Mouse (Mus musculus): ENCODE data around the gene Lhcgr. TPM values are rescaled to one million over a fixed set of nuclear protein-coding genes. Genes with fewer than 3 reads are reported as not detected.
"Not testable (repeated sequence)": the region's sequence is repeated elsewhere in the genome, so short reads cannot be mapped to it uniquely, and the experiment has no call there.

Lhcgr gene
- 2.5 and 2.8 TPM in 2 replicates for polyA plus RNA-seq (2015; fragmentation: Nextera tagmentation; extraction: Ambion mirVana)

DNA sequence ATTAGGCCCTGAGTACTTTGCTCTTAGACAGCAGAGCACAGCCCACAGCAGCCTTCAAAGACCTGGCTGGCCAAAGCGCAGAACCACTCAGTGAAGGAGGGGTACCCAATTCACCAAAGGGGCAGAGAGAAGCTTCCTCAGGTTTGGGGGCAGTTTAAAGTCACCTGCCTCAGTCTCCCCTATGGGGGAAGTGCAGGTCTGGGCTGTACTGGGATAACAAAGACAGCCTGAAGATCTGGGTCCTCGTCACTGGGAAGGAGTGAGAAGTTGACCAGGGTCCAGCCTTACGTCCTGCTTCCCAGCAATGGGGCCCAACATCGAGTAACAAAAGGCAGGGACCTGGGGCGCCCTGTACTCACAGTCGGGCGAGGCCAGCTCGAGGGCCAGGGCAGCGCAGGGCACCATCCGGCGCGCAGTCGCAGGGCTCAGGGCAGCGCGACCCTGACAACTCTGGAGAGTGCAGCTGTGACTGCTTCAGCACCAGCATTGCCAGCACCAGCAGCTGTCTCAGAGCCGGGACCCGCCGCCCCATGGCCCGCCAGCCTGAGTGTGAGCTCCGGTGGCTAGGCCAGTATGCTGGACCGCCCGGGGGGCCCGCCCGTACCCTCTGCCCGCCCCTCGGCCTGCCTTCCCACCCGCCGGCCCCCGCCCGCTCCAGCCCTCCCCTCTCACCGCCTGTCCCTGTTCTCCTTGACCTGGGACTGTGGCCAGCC is at the start of gene Lhcgr:
Gene Lhcgr (minus strand): TSS at position 551 of the 713 bp plus-strand sequence.
- Histone ChIP-seq H3K27ac (replicated peaks) (no peak within 1 kb of the TSS), H3K36me3 (no peaks in the 10 kb centered on the region), H3K4me1 (replicated peaks) (peaks cover 20% of the 10 kb centered on the region), H3K4me3 (peak within 1 kb of the TSS; percentile 13; the same call in 1 of the 2 replicates), H3K27me3 (no peaks in the 10 kb centered on the region), H3K9me3 (no peaks in the 10 kb centered on the region), H3K4me2 (peak within 1 kb of the TSS; percentile 50), H3K9ac (no peak within 1 kb of the TSS)
- 19% methylated on average over 25 of the region's 31 CpGs for WGBS
- peak; percentile 65; the same call in 1 of the 2 replicates for ATAC-seq (ENCODE audit: low FRiP score, low read depth)

DNA sequence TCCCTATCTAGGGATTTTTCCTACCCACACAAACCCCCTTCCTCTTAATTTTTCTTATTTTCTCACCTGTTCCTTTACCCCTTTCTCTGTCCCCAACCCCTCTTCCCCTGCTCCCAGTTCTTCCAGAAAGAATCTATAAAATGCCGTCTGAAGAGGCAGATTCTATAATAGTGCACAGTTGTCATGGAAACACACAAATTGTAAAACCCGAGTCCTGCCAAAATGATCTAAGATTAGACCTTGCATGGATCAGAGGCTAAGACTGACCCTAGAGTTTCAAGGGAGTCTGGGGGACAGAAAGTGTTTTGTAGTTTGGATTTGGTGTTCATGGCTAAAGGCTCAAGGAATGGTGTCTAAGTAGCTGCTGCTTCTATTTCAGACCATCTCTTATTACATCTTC is 25.8 kb upstream of the Lhcgr start:
- Histone ChIP-seq H3K4me1 (replicated peaks) (no peaks in the 10 kb centered on the region), H3K4me3 (no peak overlapping the region), H3K9ac (no peak overlapping the region), H3K27ac (replicated peaks) (no peak overlapping the region), H3K27me3 (no peaks in the 10 kb centered on the region), H3K9me3 (no peaks in the 10 kb centered on the region), H3K36me3 (no peaks in the 10 kb centered on the region), H3K4me2 (no peak overlapping the region)
- 35% methylated on average over 2 of the region's 2 CpGs for WGBS
- ATAC-seq (ENCODE audit: low FRiP score, low read depth), result no peak

DNA sequence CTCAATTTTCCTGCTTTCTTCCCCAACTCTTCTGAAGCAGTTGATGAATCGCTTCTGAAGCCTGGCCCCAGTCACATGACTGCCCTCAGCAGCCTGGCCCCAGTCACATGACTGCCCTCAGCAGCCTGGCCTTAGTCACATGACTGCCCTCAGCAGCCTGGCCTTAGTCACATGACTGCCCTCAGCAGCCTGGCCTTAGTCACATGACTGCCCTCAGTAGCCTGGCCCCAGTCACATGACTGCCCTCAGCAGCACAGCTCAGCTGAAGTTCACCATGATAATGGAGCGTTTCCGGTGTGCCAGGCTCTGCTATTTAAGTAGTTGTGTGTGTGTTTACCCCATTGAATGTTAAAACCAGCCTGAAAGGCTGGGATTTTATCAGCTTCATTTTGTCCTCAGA is 21.2 kb upstream of the Lhcgr start:
- H3K36me3 ChIP-seq; H3K4me1 ChIP-seq (replicated peaks); ATAC-seq (ENCODE audit: low FRiP score, low read depth); H3K27ac ChIP-seq (replicated peaks); H3K4me3 ChIP-seq; H3K9ac ChIP-seq; H3K27me3 ChIP-seq; H3K9me3 ChIP-seq; H3K4me2 ChIP-seq: not testable (repeated sequence)
- WGBS, result 93% methylated on average over 3 of the region's 3 CpGs

DNA sequence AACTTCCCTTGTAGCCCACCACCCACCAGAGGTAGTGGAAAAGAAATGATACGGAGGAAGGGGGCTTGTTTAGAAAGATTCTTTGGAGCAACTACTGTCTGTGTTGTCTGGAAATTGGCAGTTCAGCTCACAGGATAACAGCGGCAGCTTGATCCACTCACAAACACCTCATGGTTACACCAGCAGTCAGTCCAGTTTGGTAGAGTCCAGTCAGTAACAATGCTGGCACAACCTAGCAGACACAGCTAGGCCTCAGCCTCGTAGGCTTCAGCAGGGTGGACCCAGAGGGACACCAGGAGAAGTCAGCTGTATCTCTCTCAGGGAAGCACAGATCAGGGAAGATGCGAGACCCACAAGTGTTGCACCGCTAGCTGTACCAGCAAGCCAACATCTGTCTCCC is 19.0 kb upstream of the Lhcgr start:
- ATAC-seq (ENCODE audit: low FRiP score, low read depth), result no peak
- Histone ChIP-seq H3K9me3 (no peaks in the 10 kb centered on the region), H3K27ac (replicated peaks) (no peak overlapping the region), H3K4me3 (no peak overlapping the region), H3K36me3 (no peaks in the 10 kb centered on the region), H3K4me1 (replicated peaks) (no peaks in the 10 kb centered on the region), H3K27me3 (no peaks in the 10 kb centered on the region), H3K4me2 (no peak overlapping the region), H3K9ac (no peak overlapping the region)
- WGBS, result 90% methylated on average over 5 of the region's 5 CpGs

DNA sequence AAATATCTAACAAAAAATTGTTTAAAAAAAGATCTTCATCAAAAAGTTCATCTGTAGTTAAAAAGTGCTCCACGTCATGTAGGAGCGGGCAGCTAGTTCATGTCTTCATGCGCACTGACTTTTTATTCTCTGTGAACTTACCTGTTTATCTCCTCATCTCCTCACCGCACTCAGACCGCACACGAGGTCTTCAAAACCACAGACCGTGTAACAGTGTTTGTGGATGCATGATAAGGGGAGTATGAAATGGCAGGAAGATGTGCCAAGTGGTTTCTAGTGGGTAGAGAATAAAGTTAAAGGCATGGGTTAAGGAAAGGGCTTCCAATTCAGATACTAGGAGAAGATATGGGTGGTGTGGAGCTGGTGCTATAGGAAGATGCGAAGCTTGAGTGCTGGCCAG is 14.6 kb upstream of the Lhcgr start:
- no peaks in the 10 kb centered on the region for H3K36me3 ChIP-seq
- no peak overlapping the region for H3K27ac ChIP-seq (replicated peaks)
- H3K9me3 ChIP-seq, result no peaks in the 10 kb centered on the region
- no peak overlapping the region for H3K9ac ChIP-seq
- WGBS, result 96% methylated on average over 8 of the region's 8 CpGs
- no peak overlapping the region for H3K4me2 ChIP-seq
- H3K27me3 ChIP-seq, result no peaks in the 10 kb centered on the region
- H3K4me1 ChIP-seq (replicated peaks), result no peaks in the 10 kb centered on the region
- no peak for ATAC-seq (ENCODE audit: low FRiP score, low read depth)
- H3K4me3 ChIP-seq, result no peak overlapping the region

DNA sequence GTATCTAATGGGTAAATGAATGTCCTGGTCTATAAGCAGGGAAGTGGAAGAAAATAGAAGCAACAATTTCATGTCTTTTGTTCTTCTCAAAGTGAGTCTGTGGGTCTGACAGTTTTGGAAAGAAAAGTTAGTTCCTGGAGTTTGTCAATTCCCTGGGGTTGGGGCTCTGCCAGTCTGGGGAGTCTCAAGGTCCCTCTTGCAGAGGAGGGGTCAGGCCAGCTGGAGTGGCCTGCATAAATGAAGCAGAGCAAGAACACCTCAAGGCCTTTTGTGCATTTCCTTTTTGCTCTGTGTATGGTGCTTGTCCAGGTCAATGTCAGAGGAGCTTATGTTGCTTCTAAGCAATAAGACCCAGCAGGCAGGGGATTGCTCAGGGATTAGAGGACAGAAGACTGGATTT is 11.7 kb upstream of the Lhcgr start:
- ATAC-seq (ENCODE audit: low FRiP score, low read depth), result no peak
- H3K9me3 ChIP-seq, result no peaks in the 10 kb centered on the region

DNA sequence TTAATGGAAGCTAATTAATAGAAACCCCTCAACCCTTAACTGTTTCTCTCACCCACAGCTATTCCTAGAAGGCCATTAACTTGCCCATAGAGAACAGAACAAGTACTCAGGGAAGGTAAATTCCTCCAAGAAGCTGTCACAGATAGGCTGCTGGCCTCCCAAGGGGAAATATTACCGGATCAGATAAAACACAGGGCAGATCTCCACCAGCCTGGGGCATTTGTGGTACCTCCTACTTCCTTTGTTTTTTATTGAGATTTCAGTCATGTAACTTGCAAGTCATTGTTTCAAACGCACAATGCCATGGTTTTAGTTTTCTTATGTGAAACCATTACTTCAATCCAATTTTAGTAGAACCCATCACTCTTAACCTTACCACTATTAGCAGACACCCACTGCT is 1.1 kb downstream of the Lhcgr start:
- Histone ChIP-seq H3K4me2 (no peak overlapping the region), H3K27ac (replicated peaks) (no peak overlapping the region), H3K36me3 (no peaks in the 10 kb centered on the region), H3K4me1 (replicated peaks) (peaks cover 20% of the 10 kb centered on the region), H3K4me3 (no peak overlapping the region), H3K27me3 (no peaks in the 10 kb centered on the region), H3K9me3 (no peaks in the 10 kb centered on the region), H3K9ac (no peak overlapping the region)
- whole genome bisulfite sequencing, result 62% methylated on average over 2 of the region's 2 CpGs
- no peak for ATAC-seq (ENCODE audit: low FRiP score, low read depth)

More for the DNA sequence above, 11.7 kb upstream of the Lhcgr start:
- Histone ChIP-seq H3K27me3 (no peaks in the 10 kb centered on the region), H3K4me2 (no peak overlapping the region), H3K27ac (replicated peaks) (no peak overlapping the region), H3K9ac (no peak overlapping the region), H3K4me3 (no peak overlapping the region), H3K4me1 (replicated peaks) (no peaks in the 10 kb centered on the region), H3K36me3 (no peaks in the 10 kb centered on the region)

DNA sequence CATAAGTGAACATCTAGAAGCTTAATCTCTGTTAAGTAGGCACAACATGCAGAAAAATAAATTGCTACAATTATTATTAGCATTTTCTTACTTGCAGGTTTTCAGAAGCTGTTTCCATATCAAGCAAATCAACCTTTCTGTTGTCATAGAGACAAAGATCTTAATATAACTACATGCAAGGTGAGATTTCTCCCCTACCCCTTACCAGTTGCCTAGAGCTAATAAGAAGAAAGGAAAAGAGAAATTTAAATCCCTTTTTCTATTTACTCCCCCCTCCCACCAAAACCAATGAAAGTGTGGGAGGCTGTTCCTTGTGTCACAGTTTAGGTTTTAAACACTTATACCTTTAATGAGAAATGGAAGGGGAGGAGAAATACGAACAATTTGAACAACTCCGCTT is 3.4 kb downstream of the Lhcgr start:
- Histone ChIP-seq H3K4me3 (no peak overlapping the region), H3K9me3 (no peaks in the 10 kb centered on the region), H3K36me3 (no peaks in the 10 kb centered on the region), H3K27me3 (no peaks in the 10 kb centered on the region), H3K27ac (replicated peaks) (no peak overlapping the region), H3K4me2 (no peak overlapping the region), H3K9ac (no peak overlapping the region), H3K4me1 (replicated peaks) (peaks cover 20% of the 10 kb centered on the region)
- WGBS, result 83% methylated on average over 2 of the region's 2 CpGs
- ATAC-seq (ENCODE audit: low FRiP score, low read depth), result no peak

DNA sequence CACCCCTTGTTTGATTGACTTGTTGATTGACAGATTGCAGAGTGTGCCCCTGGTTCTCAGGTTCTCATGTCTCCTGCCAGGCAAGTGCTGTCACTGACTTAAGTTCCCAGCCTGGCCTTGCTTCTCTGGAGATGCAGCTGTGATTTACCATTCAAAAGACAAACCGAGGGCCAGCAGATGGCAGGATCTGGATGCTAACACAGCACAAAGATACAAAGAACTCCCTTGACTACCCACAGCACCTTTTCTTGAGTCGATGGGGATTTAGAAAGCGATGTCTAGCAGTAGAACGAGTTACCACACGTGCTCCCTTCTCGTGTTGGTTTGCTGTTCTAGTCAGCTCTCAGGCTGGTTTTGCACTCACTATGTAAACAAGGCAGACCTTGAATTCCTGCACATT is 4.9 kb downstream of the Lhcgr start:
- Histone ChIP-seq H3K27me3 (no peaks in the 10 kb centered on the region), H3K27ac (replicated peaks) (no peak overlapping the region), H3K9ac (no peak overlapping the region), H3K4me2 (no peak overlapping the region), H3K4me3 (no peak overlapping the region), H3K36me3 (no peaks in the 10 kb centered on the region), H3K9me3 (no peaks in the 10 kb centered on the region), H3K4me1 (replicated peaks) (peaks cover 18% of the 10 kb centered on the region)
- WGBS, result 61% methylated on average over 6 of the region's 6 CpGs
- no peak for ATAC-seq (ENCODE audit: low FRiP score, low read depth)

DNA sequence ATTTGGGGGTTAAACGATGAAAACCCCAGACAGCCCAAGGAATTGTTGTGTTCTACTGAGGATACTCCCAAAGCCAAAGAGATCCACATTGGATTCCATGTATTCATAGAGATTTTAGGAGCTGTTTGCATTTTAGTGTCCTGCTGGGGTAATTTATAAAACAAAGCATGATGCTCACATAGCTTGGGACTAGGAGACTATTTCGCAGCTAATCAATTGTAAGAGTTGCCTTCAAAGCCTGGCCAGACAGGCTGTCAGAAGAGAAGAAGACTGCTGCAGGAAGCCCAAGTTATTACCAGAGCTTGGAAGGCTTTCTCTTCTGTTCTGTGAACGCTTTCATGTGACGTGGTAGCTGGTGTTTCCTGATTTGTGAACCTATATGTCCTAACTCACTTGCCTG is 5.4 kb downstream of the Lhcgr start:
- Histone ChIP-seq H3K4me2 (no peak overlapping the region), H3K36me3 (no peaks in the 10 kb centered on the region), H3K27me3 (no peaks in the 10 kb centered on the region), H3K27ac (replicated peaks) (no peak overlapping the region), H3K4me3 (no peak overlapping the region), H3K9ac (no peak overlapping the region), H3K9me3 (no peaks in the 10 kb centered on the region), H3K4me1 (replicated peaks) (peaks cover 13% of the 10 kb centered on the region)
- WGBS, result 81% methylated on average over 4 of the region's 4 CpGs
- no peak for ATAC-seq (ENCODE audit: low FRiP score, low read depth)

DNA sequence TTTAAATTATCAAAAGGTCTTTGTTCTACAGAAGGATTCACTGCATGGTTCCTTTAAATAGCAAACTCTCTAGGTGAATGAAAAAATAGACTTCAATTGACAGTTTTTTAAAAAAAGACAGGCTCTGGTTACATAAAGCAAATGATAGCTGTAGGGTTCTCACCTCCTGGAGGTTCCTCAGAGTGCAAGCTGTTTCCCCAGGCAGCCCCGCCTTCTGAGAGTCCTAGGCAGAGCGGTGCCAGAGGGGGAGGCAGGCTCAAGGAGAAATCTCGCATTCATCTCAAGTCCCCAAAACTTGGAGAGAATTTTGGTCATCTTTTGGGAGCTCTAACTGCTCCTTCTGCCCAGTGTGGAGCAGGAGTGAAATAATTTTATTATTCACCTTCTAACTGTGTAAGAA is 12.6 kb downstream of the Lhcgr start:
- Histone ChIP-seq H3K4me2 (no peak overlapping the region), H3K27me3 (no peaks in the 10 kb centered on the region), H3K4me3 (no peak overlapping the region), H3K36me3 (no peaks in the 10 kb centered on the region), H3K9me3 (no peaks in the 10 kb centered on the region), H3K9ac (no peak overlapping the region), H3K27ac (replicated peaks) (no peak overlapping the region), H3K4me1 (replicated peaks) (peaks cover 5% of the 10 kb centered on the region)
- ATAC-seq (ENCODE audit: low FRiP score, low read depth), result no peak
- WGBS, result 28% methylated on average over 3 of the region's 3 CpGs

DNA sequence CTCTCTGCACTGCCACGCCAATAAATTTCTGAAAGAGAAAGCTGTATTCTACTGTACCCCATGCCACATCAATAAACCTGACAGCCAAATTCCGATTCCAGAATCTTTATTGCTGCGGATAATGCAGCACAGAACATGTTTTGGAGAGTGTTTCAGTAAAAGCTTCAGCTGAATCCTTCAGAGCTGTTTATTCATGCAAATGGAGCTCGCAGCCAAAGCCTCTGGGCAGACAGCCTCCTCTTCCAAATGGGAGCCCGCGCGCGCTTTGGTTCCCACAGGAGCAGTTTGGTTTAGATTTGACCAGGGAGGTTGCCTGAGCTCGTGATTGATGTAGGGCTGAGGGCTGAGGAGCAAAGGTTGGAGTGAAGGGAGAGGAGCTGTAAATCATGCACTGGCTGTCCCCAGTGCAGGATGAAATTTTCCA is 17.7 kb downstream of the Lhcgr start:
- H3K9ac ChIP-seq, result no peak overlapping the region
- H3K4me3 ChIP-seq, result no peak overlapping the region
- H3K27ac ChIP-seq (replicated peaks), result peak overlapping the region; percentile 72
- no peaks in the 10 kb centered on the region for H3K27me3 ChIP-seq
- no peaks in the 10 kb centered on the region for H3K36me3 ChIP-seq
- H3K4me1 ChIP-seq (replicated peaks), result peaks cover 18% of the 10 kb centered on the region
- 17% methylated on average over 9 of the region's 9 CpGs for WGBS
- ATAC-seq (ENCODE audit: low FRiP score, low read depth), result peak; percentile 52
- no peaks in the 10 kb centered on the region for H3K9me3 ChIP-seq
- peak overlapping the region; percentile 1; the same call in 1 of the 2 replicates for H3K4me2 ChIP-seq

DNA sequence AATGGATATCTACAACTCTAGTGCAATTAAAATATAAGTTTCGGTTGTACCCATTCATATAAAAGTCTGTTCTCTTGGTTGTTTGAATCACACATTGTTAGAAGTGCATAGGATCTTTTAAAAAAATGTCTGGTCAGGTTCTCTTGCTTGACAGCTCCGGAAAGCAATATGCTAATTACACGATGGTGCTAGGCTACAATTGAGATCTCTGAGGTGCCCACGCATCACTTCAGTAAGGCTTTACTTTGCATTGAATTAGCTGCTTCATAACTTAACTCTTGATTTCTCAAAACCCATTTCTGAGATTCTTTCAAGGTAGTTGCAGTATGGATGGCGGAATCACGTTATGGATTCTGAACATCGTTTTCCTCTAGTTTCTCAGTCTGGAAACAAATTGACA is 21.7 kb downstream of the Lhcgr start:
- H3K27ac ChIP-seq (replicated peaks), result no peak overlapping the region
- peaks cover 18% of the 10 kb centered on the region for H3K4me1 ChIP-seq (replicated peaks)
- H3K9me3 ChIP-seq, result no peaks in the 10 kb centered on the region
- H3K36me3 ChIP-seq, result no peaks in the 10 kb centered on the region
- WGBS, result 74% methylated on average over 7 of the region's 7 CpGs
- no peak overlapping the region for H3K4me2 ChIP-seq
- no peak overlapping the region for H3K4me3 ChIP-seq
- H3K27me3 ChIP-seq, result no peaks in the 10 kb centered on the region
- H3K9ac ChIP-seq, result no peak overlapping the region
- ATAC-seq (ENCODE audit: low FRiP score, low read depth), result no peak
